Mouse (Mus musculus): Measurements from ENCODE around the gene Slc44a1. TPM values are rescaled to one million over a fixed set of nuclear protein-coding genes. Genes with fewer than 3 reads are reported as not detected.

Gene Slc44a1
- polyA plus RNA-seq, 1 experiment from 2014 or later, result 12.1 TPM

DNA sequence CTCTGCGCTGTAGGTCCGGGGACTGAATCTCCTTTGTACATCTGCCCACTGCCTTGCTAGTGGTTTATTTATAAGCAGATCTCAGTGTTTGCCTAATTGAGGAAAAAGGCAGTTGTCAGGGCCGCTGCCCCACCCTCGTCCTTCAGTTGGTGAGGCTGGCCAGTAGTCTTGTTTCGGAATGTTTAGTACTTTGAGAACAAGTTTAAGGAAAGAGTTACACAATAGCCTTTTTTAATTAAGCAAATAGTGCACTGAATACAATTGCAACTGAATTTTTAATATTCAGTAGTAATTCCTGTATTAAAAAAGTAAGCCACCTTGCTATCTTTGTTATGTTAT is 191.8 kb downstream of the Slc44a1 start:
- WGBS (ENCODE audit: insufficient replicate concordance), result 6% methylated on average over 5 of the region's 5 CpGs
- no peaks in the 10 kb centered on the region for H3K36me3 ChIP-seq (replicated peaks)
- peak overlapping the region; percentile 32; the same call in 1 of the 2 replicates for H3K9ac ChIP-seq
- no peak for ATAC-seq (ENCODE audit: insufficient read depth)
- H3K4me1 ChIP-seq (replicated peaks), result peaks cover 8% of the 10 kb centered on the region; the same call in 1 of the 2 replicates
- peak overlapping the region; percentile 72 for H3K4me2 ChIP-seq
- peak overlapping the region; percentile 61 for H3K4me3 ChIP-seq (replicated peaks)
- no peaks in the 10 kb centered on the region for H3K9me3 ChIP-seq (replicated peaks)
- peaks cover 26% of the 10 kb centered on the region for H3K27me3 ChIP-seq
- no peak overlapping the region for H3K27ac ChIP-seq (replicated peaks)

DNA sequence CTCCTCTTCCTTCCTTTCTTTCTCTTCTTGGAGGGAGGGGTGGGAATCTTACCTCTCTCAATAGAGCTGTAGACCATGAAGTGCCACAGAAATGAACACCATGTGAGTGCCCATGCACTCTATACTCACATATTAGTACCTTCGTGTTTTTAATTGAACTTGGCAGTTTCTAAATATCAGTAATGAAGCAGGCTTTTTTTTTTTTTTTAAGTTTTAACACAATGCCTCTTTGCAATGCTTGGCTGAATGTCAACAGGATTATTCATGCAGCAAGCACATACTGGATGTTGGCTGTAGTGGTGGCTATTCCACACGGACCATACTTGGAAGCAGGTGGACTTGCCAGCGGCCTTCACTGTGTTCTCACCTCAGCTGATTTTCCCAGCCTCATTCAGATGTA is 195.1 kb downstream of the Slc44a1 start:
- peaks cover 8% of the 10 kb centered on the region; the same call in 1 of the 2 replicates for H3K4me1 ChIP-seq (replicated peaks)
- no peak overlapping the region for H3K4me3 ChIP-seq (replicated peaks)
- no peak for ATAC-seq (ENCODE audit: insufficient read depth)
- H3K4me2 ChIP-seq, result no peak overlapping the region
- H3K9ac ChIP-seq, result no peak overlapping the region
- no peaks in the 10 kb centered on the region for H3K9me3 ChIP-seq (replicated peaks)
- no peaks in the 10 kb centered on the region for H3K36me3 ChIP-seq (replicated peaks)
- peaks cover 17% of the 10 kb centered on the region for H3K27me3 ChIP-seq
- no peak overlapping the region for H3K27ac ChIP-seq (replicated peaks)
- 67% methylated on average over 3 of the region's 3 CpGs for WGBS (ENCODE audit: insufficient replicate concordance)

DNA sequence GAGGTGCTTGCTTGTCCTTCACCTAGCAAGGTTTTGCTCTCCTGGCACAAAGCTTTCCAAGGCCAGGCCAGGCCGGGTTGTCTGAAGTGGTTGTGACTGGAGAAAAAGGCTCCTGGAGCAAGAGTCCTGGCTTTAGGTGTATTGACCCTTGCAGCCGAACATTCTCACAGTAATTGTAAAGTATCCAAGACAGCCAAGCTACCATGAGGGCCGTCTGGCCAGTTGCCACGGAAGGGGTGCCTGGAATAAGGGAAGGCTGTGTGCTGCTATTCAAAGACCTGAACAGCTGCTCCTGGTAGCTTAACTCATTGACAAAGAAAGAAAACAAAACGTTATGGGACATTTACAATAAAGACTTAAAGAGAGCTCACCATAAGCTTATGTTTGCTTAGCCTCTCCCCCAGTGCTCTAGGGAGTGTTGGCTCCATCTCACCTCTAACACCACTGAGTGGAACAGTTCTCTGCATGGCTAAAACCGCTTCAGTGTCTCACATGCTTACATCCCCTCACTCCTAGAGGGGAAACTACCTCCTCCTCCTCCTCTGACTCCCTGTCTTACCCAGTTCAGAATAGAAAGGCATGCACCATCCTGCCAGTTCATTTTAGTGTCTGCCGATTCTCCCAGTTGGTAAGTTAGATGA is 197.2 kb downstream of the Slc44a1 start:
- Histone ChIP-seq H3K4me2 (no peak overlapping the region), H3K4me3 (replicated peaks) (no peak overlapping the region)
- WGBS (ENCODE audit: insufficient replicate concordance), result 61% methylated on average over 7 of the region's 7 CpGs

DNA sequence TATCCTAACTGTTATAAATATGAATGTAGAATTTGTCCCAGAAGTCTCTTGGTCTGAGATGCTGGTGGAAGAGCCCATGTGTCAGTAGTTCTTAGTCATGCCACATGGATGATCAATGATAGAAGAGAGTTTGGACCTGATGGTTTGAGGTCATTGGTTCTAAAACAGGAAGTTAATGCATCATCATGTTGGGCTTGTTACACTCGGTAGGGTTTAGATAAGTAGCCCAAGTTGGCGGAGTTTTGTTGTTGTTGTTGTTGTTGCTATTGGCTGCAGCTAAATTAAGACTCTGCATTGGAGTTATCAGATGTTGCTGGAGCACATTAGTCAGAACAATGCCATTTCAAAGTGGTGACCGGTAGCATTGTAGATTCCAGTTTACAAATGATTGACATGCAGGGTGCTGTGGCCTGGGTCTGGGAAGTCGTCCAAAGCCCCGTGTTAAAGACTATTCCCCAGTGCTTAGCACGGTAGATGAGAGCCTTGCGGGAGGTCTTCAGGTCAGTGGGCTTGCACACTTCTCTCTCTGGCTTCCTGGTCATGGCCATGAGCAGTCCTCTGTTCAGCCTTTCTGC is 198.4 kb downstream of the Slc44a1 start:
- 50% methylated on average over 7 of the region's 7 CpGs for WGBS (ENCODE audit: insufficient replicate concordance)

More for the DNA sequence above, 197.2 kb downstream of the Slc44a1 start:
- Histone ChIP-seq H3K27me3 (no peaks in the 10 kb centered on the region), H3K9me3 (replicated peaks) (no peaks in the 10 kb centered on the region), H3K36me3 (replicated peaks) (no peaks in the 10 kb centered on the region), H3K9ac (no peak overlapping the region), H3K4me1 (replicated peaks) (no peaks in the 10 kb centered on the region), H3K27ac (replicated peaks) (no peak overlapping the region)
- ATAC-seq (ENCODE audit: insufficient read depth), result no peak

DNA sequence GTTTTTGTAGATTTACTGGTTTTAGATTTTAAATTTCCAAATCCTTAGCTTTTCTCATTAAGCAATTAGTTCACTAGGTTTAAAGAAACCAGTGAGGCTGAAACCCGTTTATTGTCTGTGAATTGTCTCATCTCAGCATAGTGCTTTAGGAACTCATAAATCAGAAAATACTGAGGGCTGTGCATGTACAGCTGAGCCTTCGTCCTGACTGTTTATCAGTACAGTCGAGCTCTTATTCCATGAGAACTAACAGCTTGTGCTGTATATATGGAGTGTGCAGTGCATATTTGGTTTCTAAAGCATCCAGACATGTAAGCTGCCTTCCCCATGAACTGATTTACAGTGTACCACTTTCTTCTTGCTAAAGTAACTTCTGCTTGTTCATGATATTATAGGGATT is 217.8 kb downstream of the Slc44a1 start:
- Histone ChIP-seq H3K9ac (no peak overlapping the region), H3K27me3 (no peaks in the 10 kb centered on the region), H3K4me3 (replicated peaks) (no peak overlapping the region), H3K27ac (replicated peaks) (no peak overlapping the region), H3K4me2 (no peak overlapping the region), H3K9me3 (replicated peaks) (no peaks in the 10 kb centered on the region), H3K4me1 (replicated peaks) (no peaks in the 10 kb centered on the region), H3K36me3 (replicated peaks) (no peaks in the 10 kb centered on the region)
- WGBS (ENCODE audit: insufficient replicate concordance), result 43% methylated on average over 3 of the region's 3 CpGs
- no peak for ATAC-seq (ENCODE audit: insufficient read depth)

More for the DNA sequence above, 198.4 kb downstream of the Slc44a1 start:
- no peaks in the 10 kb centered on the region for H3K36me3 ChIP-seq (replicated peaks)
- no peaks in the 10 kb centered on the region for H3K9me3 ChIP-seq (replicated peaks)
- no peak overlapping the region for H3K27ac ChIP-seq (replicated peaks)
- H3K4me3 ChIP-seq (replicated peaks), result no peak overlapping the region
- H3K9ac ChIP-seq, result no peak overlapping the region
- no peaks in the 10 kb centered on the region for H3K27me3 ChIP-seq
- ATAC-seq (ENCODE audit: insufficient read depth), result no peak
- no peak overlapping the region for H3K4me2 ChIP-seq
- no peaks in the 10 kb centered on the region for H3K4me1 ChIP-seq (replicated peaks)

DNA sequence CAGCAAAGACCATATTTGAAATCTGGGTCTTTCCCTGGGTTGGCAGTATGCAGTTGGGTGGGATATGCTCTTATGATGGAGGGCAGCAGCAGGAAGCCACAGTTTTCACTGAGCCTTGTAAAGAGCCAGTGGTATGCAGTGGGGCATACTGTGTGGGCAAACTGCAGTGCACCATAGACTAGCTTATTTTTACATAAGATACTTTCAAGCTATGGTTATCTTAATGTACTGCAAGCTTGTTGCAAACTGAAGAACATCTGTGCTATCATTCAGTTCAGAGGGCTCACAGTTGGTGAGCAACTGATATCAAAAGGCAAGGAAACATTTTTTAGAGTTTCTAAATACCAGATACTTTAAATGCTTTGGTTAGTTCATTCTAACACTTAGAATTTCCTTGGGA is 220.5 kb downstream of the Slc44a1 start:
- ATAC-seq (ENCODE audit: insufficient read depth), result no peak
- Histone ChIP-seq H3K36me3 (replicated peaks) (no peaks in the 10 kb centered on the region), H3K4me1 (replicated peaks) (no peaks in the 10 kb centered on the region)

More for the DNA sequence above, 220.5 kb downstream of the Slc44a1 start:
- Histone ChIP-seq H3K9ac (no peak overlapping the region), H3K4me3 (replicated peaks) (no peak overlapping the region), H3K9me3 (replicated peaks) (no peaks in the 10 kb centered on the region), H3K27ac (replicated peaks) (no peak overlapping the region), H3K27me3 (no peaks in the 10 kb centered on the region), H3K4me2 (no peak overlapping the region)

Other genes with a start within 250 kb of the Slc44a1 start
- gene Fsd1l, start 191.1 kb downstream of the Slc44a1 start, polyA plus RNA-seq (2015; fragmentation: Nextera tagmentation; extraction: Ambion mirVana), result 1.2 and 2.3 TPM in 2 replicates

Data from liver, embryonic 15.5 days (tissue).